Mouse (Mus musculus) stomach, embryonic 16.5 days (tissue): ENCODE measurements around the gene Man2b2. TPM values are rescaled to one million over a fixed set of nuclear protein-coding genes. Genes with fewer than 3 reads are reported as not detected.

Experiments used
- ATAC-seq: fragments of 200-750 bp; cut with Nextera tagmentation; 2 replicates; pipeline ENCODE4 v1.8.0; 2017; ENCODE audit warnings: moderate number of reproducible peaks, moderate TSS enrichment; ENCODE audit not compliant: insufficient read depth, low FRiP score
- H3K27ac ChIP-seq: fragments of 300-500 bp; sonication (generic); 2 replicates; pipeline ENCODE4 v1.5.1; 2014; ENCODE audit warnings: low read length
- H3K27me3 ChIP-seq: fragments of 300-500 bp; sonication (generic); 2 replicates; pipeline ENCODE4 v1.6.1; 2014; ENCODE audit warnings: low read length, control low read depth, mixed read lengths; ENCODE audit not compliant: control insufficient read depth, insufficient read depth
- H3K36me3 ChIP-seq: fragments of 300-500 bp; sonication (generic); 2 replicates; pipeline ENCODE4 v1.6.1; 2014; ENCODE audit warnings: low read length; ENCODE audit not compliant: control insufficient read depth, insufficient read depth
- H3K4me1 ChIP-seq: fragments of 300-500 bp; sonication (generic); 2 replicates; pipeline ENCODE4 v1.6.1; 2014; ENCODE audit warnings: low read length, control low read depth, mixed read lengths; ENCODE audit not compliant: control insufficient read depth, insufficient read depth
- H3K4me2 ChIP-seq: fragments of 300-500 bp; sonication (generic); 2 replicates; pipeline ENCODE4 v1.6.1; 2014; ENCODE audit warnings: low read depth, low read length, mixed read lengths
- H3K4me3 ChIP-seq: fragments of 300-500 bp; sonication (generic); replicated peaks from 2 replicates; pipeline ENCODE4 v1.5.1; 2014; ENCODE audit warnings: mild to moderate bottlenecking, low read length
- H3K9ac ChIP-seq: fragments of 300-500 bp; sonication (generic); 2 replicates; pipeline ENCODE4 v1.6.1; 2014; ENCODE audit warnings: low read length
- H3K9me3 ChIP-seq: fragments of 300-500 bp; sonication (generic); replicated peaks from 2 replicates; pipeline ENCODE4 v1.6.1; 2016; ENCODE audit warnings: low read length, control low read depth; ENCODE audit not compliant: control insufficient read depth
- whole genome bisulfite sequencing: fragments of 180-500 bp; shearing (Covaris S2); extraction: QIAGEN DNeasy Blood & Tissue Kit; methylation state at CpG from one replicate; pipeline ENCODE4 v1.1.7; 2014; 5-methylcytosine and 5-hydroxymethylcytosine counted together
- polyA plus RNA-seq: library from polyadenylated mRNA; unstranded; fragments of >200 nt; fragmentation: Nextera tagmentation; extraction: Ambion mirVana; gene quantifications from 2 replicates; pipeline ENCODE4 v1.2.1, GENCODE M21; 2015

The Man2b2 gene
- polyA plus RNA-seq, 1 experiment from 2014 or later = 21.8 TPM

DNA sequence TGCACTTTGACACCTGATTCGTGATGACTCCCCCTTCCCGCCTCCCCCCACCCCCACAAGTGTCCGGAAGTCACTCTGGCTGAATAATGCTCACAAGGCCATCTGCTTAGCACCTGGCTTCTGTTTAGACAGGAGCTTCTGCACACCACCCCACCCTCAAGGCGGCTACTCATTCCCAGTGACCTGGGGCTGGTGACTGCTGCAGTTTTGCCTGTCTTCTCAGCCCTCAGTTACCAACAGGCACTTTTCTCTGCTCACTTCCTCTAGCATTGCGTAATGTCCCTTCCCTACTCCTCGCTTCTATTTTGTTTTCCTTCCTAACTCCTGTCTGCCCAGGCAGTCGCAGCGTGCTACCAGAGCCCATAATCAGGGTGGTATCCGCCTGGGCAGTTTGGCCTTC is 38.6 kb downstream of the Man2b2 start:
- no peaks in the 10 kb centered on the region for H3K27me3 ChIP-seq
- no peaks in the 10 kb centered on the region for H3K9me3 ChIP-seq
- no peak overlapping the region for H3K4me3 ChIP-seq
- no peaks in the 10 kb centered on the region for H3K4me1 ChIP-seq
- no peak overlapping the region for H3K27ac ChIP-seq
- 66% methylated on average over 9 of the region's 9 CpGs for WGBS
- no peak overlapping the region for H3K9ac ChIP-seq
- no peak overlapping the region for H3K4me2 ChIP-seq
- H3K36me3 ChIP-seq = no peaks in the 10 kb centered on the region
- no peak for ATAC-seq

DNA sequence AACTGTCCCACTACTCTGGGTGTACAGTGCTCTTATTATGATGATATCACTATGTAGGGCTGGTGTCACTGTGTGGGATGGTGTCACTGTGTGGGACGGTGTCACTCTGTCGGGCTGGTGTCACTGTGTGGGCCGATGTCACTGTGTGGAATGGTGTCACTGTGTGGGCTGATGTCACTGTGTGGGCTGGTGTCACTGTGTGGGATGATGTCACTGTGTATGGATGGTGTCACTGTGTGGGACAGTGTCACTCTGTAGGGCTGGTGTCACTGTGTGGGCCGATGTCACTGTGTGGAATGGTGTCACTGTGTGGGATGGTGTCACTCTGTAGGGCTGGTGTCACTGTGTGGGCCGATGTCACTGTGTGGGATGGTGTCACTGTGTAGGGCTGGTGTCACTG is 44.4 kb downstream of the Man2b2 start:
- no peak overlapping the region for H3K9ac ChIP-seq
- H3K4me2 ChIP-seq = no peak overlapping the region
- no peaks in the 10 kb centered on the region for H3K27me3 ChIP-seq
- H3K4me3 ChIP-seq = no peak overlapping the region
- no peak overlapping the region for H3K27ac ChIP-seq
- H3K36me3 ChIP-seq = no peaks in the 10 kb centered on the region
- H3K9me3 ChIP-seq = no peaks in the 10 kb centered on the region; the same call in 1 of the 2 replicates
- ATAC-seq = no peak
- WGBS = 96% methylated on average over 5 of the region's 5 CpGs
- H3K4me1 ChIP-seq = no peaks in the 10 kb centered on the region

DNA sequence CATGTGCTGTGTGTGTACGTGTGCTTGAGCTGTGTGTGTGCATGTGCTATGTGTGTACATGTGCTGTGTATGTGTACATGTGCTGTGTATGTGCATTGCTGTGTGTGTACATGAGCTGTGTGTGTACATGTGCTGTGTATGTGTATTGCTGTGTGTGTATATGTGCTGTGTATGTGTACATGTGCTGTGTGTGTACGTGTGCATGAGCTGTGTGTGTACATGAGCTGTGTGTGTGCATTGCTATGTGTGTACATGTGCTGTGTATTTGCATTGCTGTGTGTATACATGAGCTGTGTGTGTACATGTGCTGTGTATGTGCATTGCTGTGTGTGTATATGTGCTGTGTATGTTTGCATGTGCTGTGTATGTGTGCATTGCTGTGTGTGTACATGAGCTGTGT is 50.9 kb downstream of the Man2b2 start:
- H3K27ac ChIP-seq = no peak overlapping the region
- 82% methylated on average over 2 of the region's 2 CpGs for WGBS
- ATAC-seq = no peak
- no peaks in the 10 kb centered on the region for H3K4me1 ChIP-seq
- H3K27me3 ChIP-seq = no peaks in the 10 kb centered on the region
- no peak overlapping the region for H3K4me2 ChIP-seq
- no peaks in the 10 kb centered on the region for H3K36me3 ChIP-seq
- no peak overlapping the region for H3K9ac ChIP-seq
- peaks cover 10% of the 10 kb centered on the region for H3K9me3 ChIP-seq
- H3K4me3 ChIP-seq = no peak overlapping the region

DNA sequence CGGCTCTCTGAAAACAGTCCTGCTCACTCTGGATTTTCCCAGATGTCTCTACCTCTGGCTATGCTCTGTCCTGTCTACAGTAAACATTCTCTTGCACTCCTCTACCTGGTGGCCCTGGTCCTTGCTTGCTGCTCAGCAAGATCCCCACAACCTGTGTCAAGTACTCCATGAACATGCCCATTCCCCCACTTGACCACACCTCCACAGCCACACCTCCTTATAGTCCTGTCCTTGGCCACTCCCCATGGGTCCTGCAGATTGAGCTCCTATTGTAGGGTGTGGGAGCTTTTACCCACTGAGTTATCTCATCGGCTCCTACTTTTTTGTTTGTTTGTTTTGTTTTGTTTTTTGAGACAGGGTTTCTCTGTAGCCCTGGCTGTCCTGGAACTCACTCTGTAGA is 51.6 kb downstream of the Man2b2 start:
- 94% methylated on average over 1 of the region's 2 CpGs for WGBS
- Histone ChIP-seq H3K9ac (no peak overlapping the region), H3K27me3 (no peaks in the 10 kb centered on the region), H3K36me3 (no peaks in the 10 kb centered on the region), H3K4me3 (no peak overlapping the region), H3K27ac (no peak overlapping the region), H3K9me3 (peaks cover 10% of the 10 kb centered on the region; the same call in 1 of the 2 replicates), H3K4me1 (no peaks in the 10 kb centered on the region), H3K4me2 (no peak overlapping the region)
- no peak for ATAC-seq

DNA sequence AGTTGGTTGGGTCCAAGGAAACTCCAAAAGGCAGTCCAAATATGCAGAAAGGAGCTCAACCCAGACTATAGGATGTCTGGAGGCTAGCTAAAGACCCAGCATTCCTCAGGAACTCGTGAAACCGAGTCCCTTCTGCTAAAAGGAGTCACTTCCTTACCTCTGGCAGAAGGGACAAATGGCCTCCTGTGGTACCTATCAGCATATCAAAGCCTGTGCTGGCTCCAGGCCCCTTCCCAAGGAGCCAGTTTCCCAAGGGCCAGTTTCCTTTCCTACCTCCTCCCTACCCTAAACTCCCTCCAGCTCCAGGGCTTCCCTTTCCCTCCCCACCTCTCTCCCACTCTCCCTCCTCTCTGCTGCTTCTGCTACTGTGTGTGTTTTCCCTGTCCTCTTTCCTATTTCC is 53.3 kb downstream of the Man2b2 start:
- H3K4me1 ChIP-seq = no peaks in the 10 kb centered on the region
- H3K27ac ChIP-seq = no peak overlapping the region
- 10% methylated on average over 2 of the region's 2 CpGs for WGBS
- no peak overlapping the region for H3K4me3 ChIP-seq
- no peaks in the 10 kb centered on the region for H3K27me3 ChIP-seq
- no peak for ATAC-seq
- H3K36me3 ChIP-seq = no peaks in the 10 kb centered on the region
- peaks cover 10% of the 10 kb centered on the region; the same call in 1 of the 2 replicates for H3K9me3 ChIP-seq
- no peak overlapping the region for H3K9ac ChIP-seq
- H3K4me2 ChIP-seq = no peak overlapping the region

DNA sequence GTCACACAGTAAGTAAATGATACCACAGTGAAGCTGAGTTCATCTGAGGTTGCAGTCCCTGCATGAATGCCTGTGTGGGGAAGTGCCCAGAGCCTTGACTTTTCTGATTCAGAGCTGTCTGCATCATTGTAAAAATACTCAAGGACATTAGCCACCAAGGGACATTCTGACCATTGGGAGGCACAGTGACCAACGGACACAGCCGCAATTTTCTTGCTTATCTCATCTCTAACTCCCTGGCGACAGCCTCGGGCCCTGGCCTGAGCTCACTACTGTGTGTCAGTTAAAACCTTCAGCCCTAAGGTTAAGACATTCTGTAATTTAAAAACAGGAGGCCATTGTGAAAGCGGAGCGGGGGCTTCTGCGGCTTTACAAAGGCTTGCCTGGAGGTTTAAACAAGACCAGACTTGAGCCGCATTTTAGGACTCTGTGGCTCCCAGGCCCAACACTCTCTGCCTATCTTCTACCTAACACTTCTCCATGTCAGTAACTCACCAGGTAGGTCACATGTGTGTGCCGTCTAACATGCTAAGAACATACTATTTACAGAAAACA is 54.4 kb downstream of the Man2b2 start:
- 30% methylated on average over 9 of the region's 9 CpGs for WGBS
- Histone ChIP-seq H3K9ac (no peak overlapping the region), H3K4me2 (no peak overlapping the region), H3K36me3 (no peaks in the 10 kb centered on the region), H3K4me3 (no peak overlapping the region), H3K4me1 (no peaks in the 10 kb centered on the region), H3K27ac (no peak overlapping the region), H3K9me3 (peaks cover 10% of the 10 kb centered on the region; the same call in 1 of the 2 replicates), H3K27me3 (no peaks in the 10 kb centered on the region)
- ATAC-seq = no peak

DNA sequence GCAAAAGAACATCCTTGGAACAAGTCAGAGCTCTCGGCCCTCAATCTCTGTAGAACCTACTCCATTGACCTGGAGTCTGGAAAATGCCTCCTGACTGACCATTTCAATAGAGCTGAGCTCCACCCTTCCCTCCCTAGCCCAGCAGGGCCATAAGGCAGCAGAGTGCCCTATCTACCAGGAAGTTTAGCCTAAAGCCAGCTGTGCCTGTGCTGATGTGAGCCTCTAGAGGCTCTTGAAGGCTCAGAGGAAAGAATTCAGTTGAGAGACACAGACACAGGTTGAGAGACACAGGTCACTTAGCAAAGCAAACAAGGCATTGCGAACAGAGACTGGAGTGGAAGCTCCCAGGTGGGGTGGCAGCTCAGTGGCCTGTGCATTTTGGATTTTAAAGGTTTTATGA is 55.1 kb downstream of the Man2b2 start:
- Histone ChIP-seq H3K36me3 (no peaks in the 10 kb centered on the region), H3K27ac (no peak overlapping the region), H3K9me3 (0 out of 2 replicates have a peak, but pooled peaks cover 4% of the 10 kb centered on the region), H3K4me2 (no peak overlapping the region), H3K4me3 (no peak overlapping the region), H3K9ac (no peak overlapping the region), H3K4me1 (no peaks in the 10 kb centered on the region), H3K27me3 (no peaks in the 10 kb centered on the region)
- no peak for ATAC-seq
- WGBS = 78% methylated on average over 2 of the region's 2 CpGs

DNA sequence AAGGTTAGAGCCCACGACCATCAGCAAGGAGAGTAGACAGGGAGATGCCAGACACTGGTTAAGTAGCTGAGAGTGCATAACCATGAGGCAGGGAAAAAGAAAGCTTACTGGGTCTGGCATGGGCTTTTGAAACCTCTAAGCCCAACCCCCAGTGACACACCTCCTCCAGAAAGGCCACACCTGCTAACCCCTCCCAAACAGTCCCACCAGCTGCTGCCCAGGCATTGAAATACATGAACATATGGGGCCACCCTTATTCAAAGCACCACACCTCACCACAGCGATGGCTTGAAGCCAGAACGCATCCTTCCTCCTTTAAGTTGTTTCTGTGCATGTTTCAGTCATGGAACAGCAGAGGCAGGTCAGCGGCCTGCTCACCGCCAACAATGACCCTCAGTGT is 57.9 kb downstream of the Man2b2 start:
- H3K36me3 ChIP-seq = no peaks in the 10 kb centered on the region
- H3K4me3 ChIP-seq = no peak overlapping the region
- ATAC-seq = no peak
- H3K4me2 ChIP-seq = no peak overlapping the region
- H3K27ac ChIP-seq = no peak overlapping the region
- H3K9ac ChIP-seq = no peak overlapping the region
- 82% methylated on average over 5 of the region's 5 CpGs for WGBS
- H3K9me3 ChIP-seq = no peaks in the 10 kb centered on the region
- no peaks in the 10 kb centered on the region for H3K27me3 ChIP-seq
- H3K4me1 ChIP-seq = no peaks in the 10 kb centered on the region

DNA sequence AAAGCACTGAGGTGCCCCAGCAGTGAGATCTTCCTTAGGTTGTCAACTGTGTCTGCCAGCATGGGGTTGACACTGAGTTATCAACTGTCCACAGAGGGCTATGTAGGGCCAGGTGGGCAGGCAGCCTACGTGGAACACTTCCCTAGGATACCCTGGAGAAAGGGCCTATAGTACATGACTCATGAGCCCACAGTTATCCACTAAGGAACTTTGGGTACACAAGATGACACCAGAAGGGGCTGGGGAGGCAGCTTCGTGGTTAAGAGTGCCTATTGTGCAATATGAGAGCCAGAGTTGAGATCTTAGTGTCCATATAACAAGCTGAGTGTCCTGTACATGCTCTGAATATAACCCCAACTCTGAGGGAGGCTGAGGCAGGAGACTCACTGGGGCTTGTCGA is 60.9 kb downstream of the Man2b2 start:
- 68% methylated on average over 3 of the region's 3 CpGs for WGBS
- ATAC-seq = no peak
- no peak overlapping the region for H3K4me3 ChIP-seq
- H3K4me1 ChIP-seq = no peaks in the 10 kb centered on the region
- H3K9me3 ChIP-seq = no peaks in the 10 kb centered on the region
- no peak overlapping the region for H3K4me2 ChIP-seq
- no peak overlapping the region for H3K9ac ChIP-seq
- H3K36me3 ChIP-seq = no peaks in the 10 kb centered on the region
- no peak overlapping the region for H3K27ac ChIP-seq
- H3K27me3 ChIP-seq = no peaks in the 10 kb centered on the region
